Mouse (Mus musculus) mouse embryonic stem cell (cell line): ENCODE data around the gene Rab4a.

Experiments
- in situ Hi-C, 2 experiments: fragments of 300-500 bp; cut with MboI; formaldehyde crosslinking; loops; 1 replicate in 1 of 2; 3 replicates in 1 of 2; pipeline ENCODE4 v1.14.3; 2019 to 2020; ENCODE audit warnings: low sequenced_read_pairs in 2 of 2, low pct_unique_long_range_greater_than_20kb in 1 of 2, mixed read lengths in 1 of 2; ENCODE audit not compliant: unreplicated experiment in 1 of 2

Rab4a gene

DNA sequence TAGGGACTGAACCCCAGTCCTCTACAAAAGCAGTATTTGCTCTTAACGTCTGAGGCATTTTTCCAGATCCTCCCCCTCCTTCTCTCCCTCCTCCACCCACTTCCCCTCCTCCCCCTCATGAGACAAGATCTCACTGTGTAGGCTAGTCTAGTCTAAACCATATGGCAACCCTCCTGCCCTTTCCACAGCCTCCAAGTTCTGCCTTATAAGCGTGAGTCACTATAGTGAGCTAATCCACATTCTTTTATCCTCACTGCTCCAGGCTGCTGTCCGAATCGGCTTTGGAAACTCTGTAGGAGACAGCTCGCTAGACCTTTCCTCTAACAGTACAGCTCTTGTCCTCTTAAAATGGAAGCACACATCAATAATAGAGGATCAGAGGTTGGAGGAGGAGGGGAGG lies 61.2 kb downstream of the Rab4a start:
- in situ Hi-C loops = no loop called here

DNA sequence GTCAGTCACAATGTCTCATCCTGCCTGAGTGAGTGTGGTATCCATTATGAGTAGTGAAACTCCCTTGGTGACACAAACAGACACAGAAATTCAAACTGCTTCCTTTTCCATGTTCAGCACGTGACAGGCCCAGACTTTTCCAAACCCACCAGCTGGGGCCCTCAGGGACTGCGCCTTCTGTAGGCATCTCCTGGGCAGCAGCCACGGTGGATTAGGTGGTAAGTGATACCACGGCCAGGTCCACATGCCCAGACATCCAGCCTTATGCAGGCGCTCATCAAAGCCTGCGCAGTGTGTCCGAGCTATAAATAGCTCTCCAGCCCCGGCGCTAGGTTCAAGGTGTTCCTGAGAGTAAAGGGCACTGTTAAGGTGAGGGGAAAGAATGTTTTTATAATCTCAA lies 66.3 kb downstream of the Rab4a start:
- in situ Hi-C loops = no loop called here

- in situ Hi-C loops = no loop called here
Measured at GRCm38 (mm10) chr8:123873364-123873763, 67.6 kb downstream of the Rab4a start.

GRCm38 (mm10) chr8:123874324-123874723 lies 68.5 kb downstream of the Rab4a start:
- in situ Hi-C loops = no loop called here

- in situ Hi-C loops = no loop called here
Measured at GRCm38 (mm10) chr8:123877865-123878264, 72.1 kb downstream of the Rab4a start.

GRCm38 (mm10) chr8:123880271-123880670 lies 74.5 kb downstream of the Rab4a start:
- in situ Hi-C loops = no loop called here

GRCm38 (mm10) chr8:123880821-123881350 lies 75.1 kb downstream of the Rab4a start:
- in situ Hi-C loops = no loop called here

DNA sequence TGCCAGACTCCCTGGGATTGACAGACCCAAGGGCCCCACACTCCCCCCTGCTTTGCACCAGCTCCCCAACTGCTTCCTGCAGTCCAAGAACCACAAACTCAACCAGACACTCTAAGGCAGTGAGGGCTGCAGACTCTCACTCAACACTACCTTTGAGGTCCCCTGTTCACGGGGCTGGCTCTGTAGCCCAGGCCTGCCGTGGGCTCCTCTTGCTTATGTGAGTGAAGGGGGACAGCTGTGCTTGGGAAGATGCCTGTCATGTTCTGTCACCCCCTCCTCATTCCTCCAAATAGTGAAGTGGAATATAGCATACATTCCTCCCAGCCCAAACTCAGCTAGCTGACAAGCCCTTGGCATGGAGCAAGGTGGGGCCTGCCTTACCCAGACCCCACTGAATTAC lies 76.6 kb downstream of the Rab4a start:
- in situ Hi-C loops = no loop called here

DNA sequence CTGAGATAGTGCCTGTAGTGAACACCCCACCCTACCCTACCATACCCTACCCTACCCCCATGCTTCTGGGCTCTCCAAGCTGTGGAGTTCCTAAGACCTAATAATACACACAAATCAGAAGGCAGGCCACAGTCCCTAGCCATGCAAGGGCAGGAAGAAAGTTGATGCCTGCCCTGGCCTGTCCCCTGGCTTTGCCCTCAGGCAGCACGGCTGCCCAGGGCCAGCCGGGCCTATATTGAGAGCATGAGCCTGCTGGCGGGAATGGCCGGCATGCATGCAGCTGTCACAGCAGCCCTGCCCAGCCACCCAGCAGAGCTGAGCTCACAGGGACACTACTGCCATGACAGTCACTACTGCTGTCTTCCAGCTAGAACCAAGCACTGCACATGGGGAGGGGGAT lies 77.3 kb downstream of the Rab4a start:
- in situ Hi-C loops = no loop called here
